Mouse (Mus musculus) stomach, postnatal 0 days (tissue): ENCODE results near the gene Trappc4. TPM values are rescaled to one million over a fixed set of nuclear protein-coding genes. Genes with fewer than 3 reads are reported as not detected.
A peak's percentile ranks its signal among the peaks of the same experiment; 100 is the strongest.
"Not testable (repeated sequence)": the region's sequence is repeated elsewhere in the genome, so short reads cannot be mapped to it uniquely, and the experiment has no call there.

Source experiments
- ATAC-seq: fragments of 200-750 bp; cut with Nextera tagmentation; 2 replicates; pipeline ENCODE4 v1.8.0; 2017; ENCODE audit not compliant: low FRiP score, low TSS enrichment
- DNase-seq: peaks from one replicate; pipeline ENCODE4 v3.0.0-alpha.2; 2016; ENCODE audit warnings: low spot score
- H3K27ac ChIP-seq: fragments of 300-500 bp; sonication (generic); replicated peaks from 2 replicates; pipeline ENCODE4 v1.5.1; 2014; ENCODE audit warnings: mild to moderate bottlenecking, control low read depth
- H3K27me3 ChIP-seq: fragments of 300-500 bp; sonication (generic); 2 replicates; pipeline ENCODE4 v1.6.1; 2014; ENCODE audit warnings: low read length; ENCODE audit not compliant: control insufficient read depth, insufficient read depth
- H3K36me3 ChIP-seq: fragments of 300-500 bp; sonication (generic); 2 replicates; pipeline ENCODE4 v1.6.1; 2014; ENCODE audit warnings: low read length, mixed read lengths; ENCODE audit not compliant: control insufficient read depth, insufficient read depth
- H3K4me1 ChIP-seq: fragments of 300-500 bp; sonication (generic); replicated peaks from 2 replicates; pipeline ENCODE4 v1.6.1; 2014; ENCODE audit warnings: antibody characterized with exemption; ENCODE audit not compliant: control insufficient read depth, insufficient read depth
- H3K4me2 ChIP-seq: fragments of 300-500 bp; sonication (generic); replicated peaks from 2 replicates; pipeline ENCODE4 v1.6.1; 2014; ENCODE audit warnings: low read depth, mild to moderate bottlenecking, control low read depth, moderate library complexity
- H3K4me3 ChIP-seq: fragments of 300-500 bp; sonication (generic); 2 replicates; pipeline ENCODE4 v1.5.1; 2014; ENCODE audit warnings: low read depth, low read length, control low read depth
- H3K9ac ChIP-seq: fragments of 300-500 bp; sonication (generic); 2 replicates; pipeline ENCODE4 v1.6.1; 2014; ENCODE audit warnings: mild to moderate bottlenecking, low read length, control low read depth, mixed read lengths
- H3K9me3 ChIP-seq: fragments of 300-500 bp; sonication (generic); 2 replicates; pipeline ENCODE4 v1.6.1; 2016; ENCODE audit warnings: low read length; ENCODE audit not compliant: control insufficient read depth
- CTCF ChIP-seq: IDR thresholded peaks from 2 replicates; pipeline ENCODE4 v1.5.1; 2016; ENCODE audit warnings: antibody characterized with exemption, low read depth, mild to moderate bottlenecking, moderate library complexity
- EP300 ChIP-seq: optimal IDR thresholded peaks from 2 replicates; pipeline ENCODE3; 2016; ENCODE audit warnings: antibody characterized with exemption
- WGBS: fragments of 180-500 bp; shearing (Covaris S2); extraction: QIAGEN DNeasy Blood & Tissue Kit; methylation state at CpG from one replicate; pipeline ENCODE4 v1.1.7; 2014; 5-methylcytosine and 5-hydroxymethylcytosine counted together
- polyA plus RNA-seq: library from polyadenylated mRNA; unstranded; fragments of >200 nt; fragmentation: Nextera tagmentation; extraction: Ambion mirVana; gene quantifications from 2 replicates; pipeline ENCODE4 v1.2.1, GENCODE M21; 2015

The Trappc4 gene
- polyA plus RNA-seq, 1 experiment from 2014 or later, result 97.6 TPM

GRCm38 (mm10) chr9:44378153-44378730 is 29.2 kb downstream of the Trappc4 start:
- WGBS, result 81% methylated on average over 5 of the region's 5 CpGs
- Histone ChIP-seq H3K9me3 (no peaks in the 10 kb centered on the region), H3K9ac (no peak overlapping the region), H3K4me2 (peak overlapping the region; percentile 56), H3K4me1 (peaks cover 3% of the 10 kb centered on the region; the same call in 1 of the 2 replicates), H3K36me3 (peaks cover 12% of the 10 kb centered on the region), H3K4me3 (peak overlapping the region; percentile 79; the same call in 1 of the 2 replicates), H3K27ac (no peak overlapping the region), H3K27me3 (no peaks in the 10 kb centered on the region)
- ATAC-seq, result no peak
- TF ChIP-seq EP300 (no peak), CTCF (no peak)
- DNase-seq, result no peak

GRCm38 (mm10) chr9:44377335-44377734 is 30.1 kb downstream of the Trappc4 start:
- ATAC-seq, result not testable (repeated sequence)

GRCm38 (mm10) chr9:44376141-44376540 is 31.3 kb downstream of the Trappc4 start:
- H3K36me3 ChIP-seq, result no peaks in the 10 kb centered on the region
- WGBS, result 71% methylated on average over 6 of the region's 6 CpGs

More at GRCm38 (mm10) chr9:44377335-44377734, 30.1 kb downstream of the Trappc4 start:
- not testable (repeated sequence) for H3K9ac ChIP-seq, H3K4me3 ChIP-seq, H3K4me2 ChIP-seq, H3K9me3 ChIP-seq, H3K27ac ChIP-seq, H3K4me1 ChIP-seq, H3K27me3 ChIP-seq, H3K36me3 ChIP-seq, DNase-seq
- 83% methylated on average over 2 of the region's 2 CpGs for WGBS

GRCm38 (mm10) chr9:44373386-44373785 is 34.0 kb downstream of the Trappc4 start:
- Histone ChIP-seq H3K27ac (no peak overlapping the region), H3K4me1 (no peaks in the 10 kb centered on the region), H3K27me3 (no peaks in the 10 kb centered on the region), H3K4me3 (no peak overlapping the region), H3K9me3 (no peaks in the 10 kb centered on the region), H3K36me3 (no peaks in the 10 kb centered on the region), H3K9ac (no peak overlapping the region), H3K4me2 (no peak overlapping the region)
- ATAC-seq (no peak), DNase-seq (no peak)
- TF ChIP-seq CTCF, result no peak
- no peak for TF ChIP-seq EP300

More at GRCm38 (mm10) chr9:44376141-44376540, 31.3 kb downstream of the Trappc4 start:
- H3K9ac ChIP-seq, result no peak overlapping the region
- no peak overlapping the region for H3K27ac ChIP-seq
- no peaks in the 10 kb centered on the region for H3K9me3 ChIP-seq
- peaks cover 3% of the 10 kb centered on the region; the same call in 1 of the 2 replicates for H3K4me1 ChIP-seq
- DNase-seq (no peak), ATAC-seq (no peak)
- no peaks in the 10 kb centered on the region for H3K27me3 ChIP-seq
- H3K4me3 ChIP-seq, result no peak overlapping the region
- TF ChIP-seq CTCF (no peak), EP300 (no peak)
- no peak overlapping the region for H3K4me2 ChIP-seq

GRCm38 (mm10) chr9:44364480-44364879 is 42.9 kb downstream of the Trappc4 start:
- H3K9ac ChIP-seq, result no peak overlapping the region
- DNase-seq (no peak), ATAC-seq (no peak)

GRCm38 (mm10) chr9:44361931-44362330 is 45.5 kb downstream of the Trappc4 start:
- peaks cover 12% of the 10 kb centered on the region for H3K36me3 ChIP-seq
- H3K4me3 ChIP-seq, result peak overlapping the region; percentile 77; the same call in 1 of the 2 replicates
- H3K4me1 ChIP-seq, DNase-seq, H3K9ac ChIP-seq, H3K27me3 ChIP-seq, H3K9me3 ChIP-seq: not testable (repeated sequence)
- 0 out of 2 replicates have a peak overlapping the region, but pooled peaks have one; percentile 6 for H3K27ac ChIP-seq
- WGBS, result 45% methylated on average over 4 of the region's 4 CpGs
- H3K4me2 ChIP-seq, result peak overlapping the region; percentile 76
- ATAC-seq, result 0 out of 2 replicates have a peak, but pooled peaks have one; percentile 28

More at GRCm38 (mm10) chr9:44364480-44364879, 42.9 kb downstream of the Trappc4 start:
- H3K4me2 ChIP-seq, result no peak overlapping the region
- WGBS, result 55% methylated on average over 3 of the region's 3 CpGs
- no peak overlapping the region for H3K4me3 ChIP-seq
- H3K9me3 ChIP-seq, result no peaks in the 10 kb centered on the region
- TF ChIP-seq EP300 (no peak), CTCF (peak; percentile 57)
- no peaks in the 10 kb centered on the region for H3K4me1 ChIP-seq
- H3K27me3 ChIP-seq, result no peaks in the 10 kb centered on the region
- H3K36me3 ChIP-seq, result no peaks in the 10 kb centered on the region
- H3K27ac ChIP-seq, result no peak overlapping the region
